Mouse (Mus musculus) midbrain, embryonic 11.5 days (tissue): Measurements from ENCODE around the gene Rtn4rl1. TPM values are rescaled to one million over a fixed set of nuclear protein-coding genes. Genes with fewer than 3 reads are reported as not detected.

Experiments
- ATAC-seq: fragments of 200-750 bp; cut with Nextera tagmentation; 2 replicates; pipeline ENCODE4 v1.8.0; 2017; ENCODE audit warnings: moderate TSS enrichment, moderate library complexity; ENCODE audit not compliant: low FRiP score
- DNase-seq: peaks from one replicate; pipeline ENCODE4 v3.0.0; 2015; ENCODE audit warnings: low spot score; ENCODE audit errors: missing footprints
- H3K27ac ChIP-seq: fragments of 300-500 bp; sonication (generic); 2 replicates; pipeline ENCODE4 v1.5.1; 2014; ENCODE audit warnings: low read depth, low read length
- H3K27me3 ChIP-seq: fragments of 300-500 bp; sonication (generic); 2 replicates; pipeline ENCODE4 v1.6.1; 2014; ENCODE audit warnings: mild to moderate bottlenecking, low read length, moderate library complexity, mixed read lengths; ENCODE audit not compliant: control insufficient read depth, insufficient read depth
- H3K36me3 ChIP-seq: fragments of 300-500 bp; sonication (generic); 2 replicates; pipeline ENCODE4 v1.6.1; 2014; ENCODE audit warnings: mild to moderate bottlenecking, low read length, moderate library complexity, mixed read lengths; ENCODE audit not compliant: control insufficient read depth, insufficient read depth
- H3K4me1 ChIP-seq: fragments of 300-500 bp; sonication (generic); 2 replicates; pipeline ENCODE4 v1.6.1; 2014; ENCODE audit warnings: low read length; ENCODE audit not compliant: control insufficient read depth, insufficient read depth
- H3K4me2 ChIP-seq: fragments of 300-500 bp; sonication (generic); 2 replicates; pipeline ENCODE4 v1.6.1; 2014; ENCODE audit warnings: mild to moderate bottlenecking, moderate library complexity
- H3K4me3 ChIP-seq: fragments of 300-500 bp; sonication (generic); 2 replicates; pipeline ENCODE4 v1.5.1; 2014; ENCODE audit warnings: low read depth, low read length
- H3K9ac ChIP-seq: fragments of 300-500 bp; sonication (generic); 2 replicates; pipeline ENCODE4 v1.6.1; 2014; ENCODE audit warnings: low read length
- H3K9me3 ChIP-seq: fragments of 300-500 bp; sonication (generic); 2 replicates; pipeline ENCODE4 v1.6.1; 2016; ENCODE audit warnings: low read length; ENCODE audit not compliant: control insufficient read depth
- WGBS: fragments of 180-500 bp; shearing (Covaris S2); extraction: QIAGEN DNeasy Blood & Tissue Kit; methylation state at CpG from one replicate; pipeline ENCODE4 v1.1.7; 2014; 5-methylcytosine and 5-hydroxymethylcytosine counted together
- polyA plus RNA-seq: library from polyadenylated mRNA; unstranded; fragments of >200 nt; fragmentation: Nextera tagmentation; extraction: Ambion mirVana; gene quantifications from 2 replicates; pipeline ENCODE4 v1.2.1, GENCODE M21; 2014

The Rtn4rl1 gene
- polyA plus RNA-seq, 1 experiment from 2014 or later, result 4.6 TPM

GRCm38 (mm10) chr11:75287940-75288339, 94.4 kb downstream of the Rtn4rl1 start:
- Histone ChIP-seq H3K36me3 (no peaks in the 10 kb centered on the region), H3K9me3 (no peaks in the 10 kb centered on the region), H3K4me1 (peaks cover 16% of the 10 kb centered on the region), H3K9ac (no peak overlapping the region), H3K4me2 (no peak overlapping the region), H3K27me3 (peaks cover 2% of the 10 kb centered on the region), H3K27ac (no peak overlapping the region), H3K4me3 (no peak overlapping the region)
- ATAC-seq (no peak), DNase-seq (no peak)
- WGBS, result 78% methylated on average over 10 of the region's 10 CpGs

- ATAC-seq (no peak), DNase-seq (no peak)
- Histone ChIP-seq H3K4me3 (no peak overlapping the region), H3K9me3 (no peaks in the 10 kb centered on the region), H3K36me3 (no peaks in the 10 kb centered on the region), H3K4me2 (no peak overlapping the region), H3K27ac (no peak overlapping the region), H3K9ac (no peak overlapping the region), H3K4me1 (peaks cover 18% of the 10 kb centered on the region), H3K27me3 (0 out of 2 replicates have a peak, but pooled peaks cover 2% of the 10 kb centered on the region)
- 90% methylated on average over 8 of the region's 8 CpGs for WGBS
Observed at GRCm38 (mm10) chr11:75288517-75288916, 94.9 kb downstream of the Rtn4rl1 start.

- Histone ChIP-seq H3K9ac (no peak overlapping the region), H3K4me1 (peaks cover 18% of the 10 kb centered on the region), H3K27ac (no peak overlapping the region), H3K4me2 (no peak overlapping the region), H3K9me3 (no peaks in the 10 kb centered on the region), H3K4me3 (no peak overlapping the region), H3K27me3 (0 out of 2 replicates have a peak, but pooled peaks cover 2% of the 10 kb centered on the region), H3K36me3 (no peaks in the 10 kb centered on the region)
- WGBS, result 68% methylated on average over 2 of the region's 2 CpGs
- DNase-seq (no peak), ATAC-seq (no peak)
Observed at GRCm38 (mm10) chr11:75289120-75289519, 95.5 kb downstream of the Rtn4rl1 start.

- H3K36me3 ChIP-seq, result no peaks in the 10 kb centered on the region
- H3K9ac ChIP-seq, result peak overlapping the region; percentile 51; the same call in 1 of the 2 replicates
- no peak overlapping the region for H3K4me3 ChIP-seq
- peaks cover 20% of the 10 kb centered on the region for H3K4me1 ChIP-seq
- no peaks in the 10 kb centered on the region for H3K9me3 ChIP-seq
- ATAC-seq (peak; percentile 79), DNase-seq (peak; percentile 100)
- H3K27me3 ChIP-seq, result 0 out of 2 replicates have a peak, but pooled peaks cover 2% of the 10 kb centered on the region
- peak overlapping the region; percentile 22 for H3K27ac ChIP-seq
- WGBS, result 19% methylated on average over 6 of the region's 6 CpGs
- peak overlapping the region; percentile 35 for H3K4me2 ChIP-seq
Observed at GRCm38 (mm10) chr11:75290566-75291271, 97.1 kb downstream of the Rtn4rl1 start.

GRCm38 (mm10) chr11:75291389-75292215, 98.0 kb downstream of the Rtn4rl1 start:
- Histone ChIP-seq H3K36me3 (no peaks in the 10 kb centered on the region), H3K9ac (peak overlapping the region; percentile 51; the same call in 1 of the 2 replicates), H3K27me3 (0 out of 2 replicates have a peak, but pooled peaks cover 2% of the 10 kb centered on the region), H3K9me3 (no peaks in the 10 kb centered on the region), H3K4me3 (no peak overlapping the region), H3K27ac (peak overlapping the region; percentile 22), H3K4me2 (peak overlapping the region; percentile 35), H3K4me1 (peaks cover 20% of the 10 kb centered on the region)
- DNase-seq, result peak; percentile 93
- WGBS, result 11% methylated on average over 25 of the region's 25 CpGs
- peak; percentile 81 for ATAC-seq

GRCm38 (mm10) chr11:75292281-75292680, 98.7 kb downstream of the Rtn4rl1 start:
- ATAC-seq (no peak), DNase-seq (no peak)
- H3K9ac ChIP-seq, result peak overlapping the region; percentile 34; the same call in 1 of the 2 replicates
- H3K9me3 ChIP-seq, result no peaks in the 10 kb centered on the region
- 0 out of 2 replicates have a peak, but pooled peaks cover 2% of the 10 kb centered on the region for H3K27me3 ChIP-seq
- H3K4me2 ChIP-seq, result no peak overlapping the region
- no peak overlapping the region for H3K27ac ChIP-seq
- H3K36me3 ChIP-seq, result no peaks in the 10 kb centered on the region
- WGBS, result 81% methylated on average over 7 of the region's 7 CpGs
- no peak overlapping the region for H3K4me3 ChIP-seq
- H3K4me1 ChIP-seq, result peaks cover 20% of the 10 kb centered on the region

- Histone ChIP-seq H3K4me3 (no peak overlapping the region), H3K27ac (no peak overlapping the region), H3K9me3 (no peaks in the 10 kb centered on the region), H3K9ac (no peak overlapping the region), H3K4me1 (peaks cover 20% of the 10 kb centered on the region), H3K36me3 (no peaks in the 10 kb centered on the region), H3K27me3 (0 out of 2 replicates have a peak, but pooled peaks cover 2% of the 10 kb centered on the region), H3K4me2 (no peak overlapping the region)
- DNase-seq (no peak), ATAC-seq (no peak)
- WGBS, result 58% methylated on average over 21 of the region's 21 CpGs
Observed at GRCm38 (mm10) chr11:75293852-75294361, 100.3 kb downstream of the Rtn4rl1 start.

GRCm38 (mm10) chr11:75294862-75295261, 101.3 kb downstream of the Rtn4rl1 start:
- H3K9me3 ChIP-seq, result no peaks in the 10 kb centered on the region
- no peak overlapping the region for H3K4me3 ChIP-seq
- H3K27me3 ChIP-seq, result 0 out of 2 replicates have a peak, but pooled peaks cover 2% of the 10 kb centered on the region
- no peak for DNase-seq
- peaks cover 20% of the 10 kb centered on the region for H3K4me1 ChIP-seq
- no peak for ATAC-seq
- H3K9ac ChIP-seq, result no peak overlapping the region
- H3K27ac ChIP-seq, result no peak overlapping the region
- no peaks in the 10 kb centered on the region for H3K36me3 ChIP-seq
- no peak overlapping the region for H3K4me2 ChIP-seq
- WGBS, result 86% methylated on average over 9 of the region's 9 CpGs
